Mouse (Mus musculus) left cerebral cortex, adult 8-10 months (tissue): Measurements from ENCODE around the gene Shisa9. TPM values are rescaled to one million over a fixed set of nuclear protein-coding genes. Genes with fewer than 3 reads are reported as not detected.
"Not testable (repeated sequence)": the region's sequence is repeated elsewhere in the genome, so short reads cannot be mapped to it uniquely, and the experiment has no call there.

ENCODE experiments used
- DNase-seq, 2 experiments: peaks; one replicate each; pipeline ENCODE4 v3.0.0; 2022; ENCODE audit warnings: low spot score in 2 of 2
- total RNA-seq, 4 experiments: library from RNA; stranded (reverse); gene quantifications; 2 replicates each; pipeline ENCODE4 v1.2.4; 2022

Gene Shisa9
- 10 to 100 TPM; 53.1 to 61.3 (median 57.4) TPM for total RNA-seq

DNA sequence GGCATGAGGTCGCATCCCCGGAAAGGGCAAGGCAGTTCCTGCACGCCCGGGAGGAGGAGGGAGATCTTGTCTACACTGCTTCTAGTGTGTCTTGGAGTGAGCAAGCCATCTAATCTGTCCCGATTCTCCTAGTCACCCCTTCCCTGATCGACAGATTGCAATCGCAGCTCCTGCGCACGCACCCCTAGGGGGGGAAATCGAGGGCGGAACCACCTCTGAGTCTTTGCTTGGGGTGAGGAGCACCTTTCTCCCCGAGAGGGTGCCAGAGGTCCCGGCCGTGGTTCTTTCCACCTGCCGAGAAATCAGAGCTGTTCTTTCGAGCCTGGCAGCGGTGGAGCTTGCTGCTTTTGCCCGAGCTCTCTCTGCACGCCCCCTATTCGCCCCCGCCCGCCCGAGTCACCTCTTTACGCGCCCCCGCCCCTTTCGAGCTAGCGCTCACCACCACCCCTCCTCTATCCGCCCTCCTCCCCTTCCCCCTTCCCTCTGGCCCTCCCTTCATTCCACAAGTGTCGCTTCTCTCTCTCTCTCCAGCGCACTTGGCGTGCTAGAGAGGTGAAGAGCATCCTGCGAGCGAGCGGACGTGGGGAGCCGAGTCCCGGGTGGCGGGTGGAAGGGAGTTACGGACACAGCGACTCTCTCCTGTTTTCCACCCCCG, at the start of gene Shisa9:
Gene Shisa9, plus strand, starts transcription at position 498 of the 655 bp plus-strand sequence.
- peak in 1 of 2 experiments; percentile 36 for DNase-seq

DNA sequence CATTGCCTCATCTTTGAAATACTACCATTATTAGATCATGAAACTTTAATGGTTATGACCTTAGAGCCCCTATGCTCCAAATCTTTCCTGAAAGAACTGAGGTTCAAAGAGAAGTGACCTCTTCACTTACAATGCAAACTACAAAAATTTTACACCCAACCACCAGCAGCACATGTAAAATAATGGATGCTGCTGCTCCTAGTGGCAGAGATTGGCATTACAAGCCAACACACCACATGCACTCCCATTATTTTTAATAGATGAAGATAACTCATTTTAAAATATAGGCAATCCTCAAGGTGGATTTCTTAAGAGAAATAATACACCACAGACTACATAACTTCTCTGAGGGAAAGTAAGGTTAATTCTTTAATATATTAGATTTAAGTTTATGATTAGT, 43.4 kb upstream of the Shisa9 start:
- DNase-seq = peak in 1 of 2 experiments; percentile 23

DNA sequence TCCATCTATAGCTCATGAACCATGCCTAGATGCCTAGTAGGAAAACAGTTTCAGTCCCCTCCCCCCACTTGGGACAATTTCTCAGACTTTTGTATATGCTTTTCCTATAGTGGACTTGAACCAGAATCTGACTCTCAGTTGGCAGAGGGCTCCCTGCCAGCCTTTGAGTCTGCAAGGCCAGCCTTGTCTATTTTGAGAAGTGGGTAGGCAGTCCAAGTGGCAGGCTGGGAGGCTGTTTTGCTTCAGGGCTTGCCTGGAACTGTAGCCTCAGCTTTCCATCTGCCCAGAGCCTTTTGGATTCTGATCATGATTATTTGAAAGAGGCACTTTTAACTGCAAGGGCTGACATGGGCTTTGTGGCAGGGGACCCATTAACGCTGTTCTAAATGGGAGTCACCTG, 23.2 kb upstream of the Shisa9 start:
- peak in 1 of 2 experiments; percentile 49 for DNase-seq

DNA sequence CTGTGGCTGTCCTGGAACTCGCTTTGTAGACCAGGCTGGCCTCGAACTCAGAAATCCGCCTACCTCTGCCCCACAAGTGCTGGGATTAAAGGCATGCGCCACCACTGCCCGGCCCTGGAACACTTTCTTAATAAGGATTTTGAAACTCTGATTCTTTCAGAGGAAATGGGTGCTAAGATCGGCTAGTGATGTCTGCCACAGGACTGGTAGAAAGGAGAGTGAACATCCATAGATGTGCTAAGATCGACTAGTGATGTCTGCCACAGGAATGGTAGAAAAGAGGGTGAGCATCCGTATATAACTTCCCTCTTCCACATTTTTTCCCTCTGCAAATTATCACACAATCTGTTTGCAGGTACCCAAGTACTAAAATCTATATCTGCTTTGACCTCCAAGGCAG, 17.9 kb upstream of the Shisa9 start:
- DNase-seq = no peak

DNA sequence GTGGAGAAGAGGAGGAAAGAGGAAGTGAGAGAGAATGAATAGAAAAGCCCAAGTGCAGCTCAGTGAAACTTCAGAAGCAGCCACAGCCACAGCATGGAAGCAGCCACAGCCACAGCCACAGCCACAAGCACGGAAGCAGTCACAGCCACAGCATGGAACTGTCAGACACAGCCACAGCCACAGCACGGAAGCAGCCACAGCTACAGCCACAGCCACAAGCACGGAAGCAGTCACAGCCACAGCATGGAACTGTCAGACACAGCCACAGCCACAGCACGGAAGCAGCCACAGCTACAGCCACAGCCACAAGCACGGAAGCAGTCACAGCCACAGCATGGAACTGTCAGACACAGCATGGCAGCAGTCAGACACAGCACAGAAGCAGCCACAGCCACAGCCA, 17.1 kb upstream of the Shisa9 start:
- not testable (repeated sequence) for DNase-seq

DNA sequence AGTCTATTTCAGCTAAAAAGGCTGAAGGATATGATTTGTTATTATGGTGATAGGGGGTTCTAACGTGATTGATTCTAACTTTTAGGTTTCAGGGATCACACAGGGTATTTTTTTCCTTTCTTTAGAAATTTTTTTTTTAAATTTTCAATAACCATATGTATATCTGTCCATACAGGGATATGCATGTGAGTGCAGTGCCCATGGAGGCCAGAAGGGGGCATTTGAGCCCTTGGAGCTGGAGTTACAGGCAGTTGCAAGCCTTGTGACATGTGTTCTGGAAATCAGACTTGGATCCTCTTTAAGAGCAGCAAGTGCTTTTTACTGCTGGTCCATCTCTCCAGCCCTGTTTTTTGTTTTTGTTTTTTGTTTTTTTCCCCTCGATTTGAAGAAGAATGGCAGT, 16.3 kb upstream of the Shisa9 start:
- no peak for DNase-seq

DNA sequence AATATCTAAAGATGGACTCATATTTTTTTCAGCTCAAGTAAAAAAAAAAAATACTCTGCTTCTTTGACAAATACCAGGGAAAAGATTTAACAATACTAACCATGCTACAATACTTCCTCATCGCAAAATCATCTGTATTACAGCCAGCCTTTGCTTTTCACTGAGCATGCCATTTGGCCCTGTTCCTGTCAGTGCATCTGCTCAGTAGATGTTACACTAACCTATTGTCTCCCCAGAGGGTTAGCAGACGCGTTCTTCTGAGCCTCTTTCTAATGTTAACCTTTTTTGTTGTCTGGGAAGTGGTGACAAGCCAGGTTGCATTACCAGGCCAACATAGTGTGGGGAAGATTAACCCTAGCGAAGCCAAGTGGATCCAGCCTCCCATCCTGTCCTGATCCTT, 10.2 kb upstream of the Shisa9 start:
- no peak for DNase-seq

DNA sequence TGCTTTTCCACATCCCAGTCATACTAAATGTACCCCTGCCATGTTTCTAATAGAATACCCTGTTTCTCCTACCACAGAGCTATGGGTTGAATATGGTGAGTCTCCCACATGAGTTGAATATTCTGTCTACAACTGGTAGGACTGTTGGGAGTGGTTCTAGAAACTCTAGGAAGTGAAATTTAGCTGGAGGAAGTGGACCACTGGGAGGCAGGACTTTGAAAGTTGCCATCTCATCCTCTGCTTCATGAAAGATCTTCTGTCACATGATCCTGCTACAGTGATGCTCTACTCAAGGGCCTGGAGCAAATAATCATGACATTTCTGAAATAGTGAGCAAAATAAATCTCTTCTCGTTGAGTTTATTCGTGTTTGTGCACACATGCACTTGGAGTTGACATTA, 7.2 kb upstream of the Shisa9 start:
- no peak for DNase-seq

DNA sequence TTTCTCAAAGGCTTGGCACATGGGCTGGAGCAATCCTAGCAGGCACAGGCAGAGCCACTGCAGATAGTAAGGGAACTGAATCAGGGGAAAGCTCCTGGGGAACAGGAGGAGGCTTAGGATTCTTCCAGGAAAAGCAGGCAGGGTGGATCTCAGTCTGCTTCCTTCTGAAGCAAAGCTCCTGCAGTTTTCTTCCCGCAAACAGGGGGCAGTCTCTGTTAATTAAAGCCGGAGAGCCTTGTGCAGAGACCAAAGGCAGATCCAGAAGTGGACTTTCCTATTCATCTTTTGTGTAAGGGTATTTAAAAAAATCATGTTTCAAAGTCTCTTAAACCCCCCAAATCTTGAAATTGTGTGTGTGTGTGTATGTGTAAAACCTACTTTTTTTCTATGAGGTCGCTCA, 3.1 kb upstream of the Shisa9 start:
- DNase-seq = peak in 1 of 2 experiments; percentile 31

DNA sequence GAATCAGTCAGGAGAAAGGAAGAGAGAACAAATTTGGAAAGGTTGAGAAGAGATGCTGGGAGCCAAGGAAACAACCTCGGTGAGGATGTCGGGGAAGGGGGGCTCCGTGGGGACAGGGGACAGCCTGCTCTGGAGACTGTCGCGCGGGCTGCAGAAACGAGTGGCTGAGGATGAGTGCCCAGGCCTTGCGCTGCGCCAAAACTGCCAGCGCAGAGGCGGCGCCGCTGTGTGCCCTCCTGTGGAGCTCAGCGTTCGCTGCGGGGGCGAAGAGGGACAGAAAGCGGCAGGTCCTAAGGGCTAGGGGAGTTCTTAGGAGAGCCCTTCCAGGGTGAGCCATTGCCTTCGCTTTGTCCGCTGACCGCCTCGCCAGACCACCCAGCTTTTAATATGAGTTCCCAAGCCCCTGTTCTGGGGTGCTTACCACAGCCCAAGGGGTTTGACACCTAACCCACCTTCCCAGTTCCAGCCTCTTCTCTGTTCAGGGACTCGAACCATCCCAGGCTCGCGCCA, 752 bp upstream of the Shisa9 start:
- DNase-seq = peak in 1 of 2 experiments; percentile 38

DNA sequence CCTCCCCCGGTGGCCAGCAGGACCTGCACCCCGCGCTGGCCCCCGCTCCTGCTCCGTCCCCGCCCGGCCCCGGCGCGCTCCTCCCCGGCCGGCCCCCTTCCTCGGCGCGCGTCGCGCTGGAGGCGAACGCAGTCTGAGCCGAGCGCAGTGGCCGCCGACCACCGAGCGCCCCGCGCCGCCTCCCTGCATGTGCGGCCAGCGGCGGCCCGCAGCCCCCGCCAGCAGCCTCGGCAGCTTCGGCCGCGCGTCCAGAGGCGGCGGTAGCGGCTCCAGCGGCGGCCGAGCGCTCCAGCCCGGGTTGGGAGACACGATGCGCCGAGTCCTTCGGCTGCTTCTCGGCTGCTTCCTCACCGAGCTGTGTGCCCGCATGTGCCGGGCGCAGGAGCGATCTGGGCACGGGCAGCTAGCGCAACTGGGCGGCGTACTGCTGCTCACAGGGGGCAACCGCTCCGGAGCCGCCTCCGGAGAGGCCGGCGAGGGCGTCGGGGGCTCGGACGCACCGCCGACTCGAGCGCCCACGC, 418 bp downstream of the Shisa9 start:
- DNase-seq = peak in 1 of 2 experiments; percentile 22

DNA sequence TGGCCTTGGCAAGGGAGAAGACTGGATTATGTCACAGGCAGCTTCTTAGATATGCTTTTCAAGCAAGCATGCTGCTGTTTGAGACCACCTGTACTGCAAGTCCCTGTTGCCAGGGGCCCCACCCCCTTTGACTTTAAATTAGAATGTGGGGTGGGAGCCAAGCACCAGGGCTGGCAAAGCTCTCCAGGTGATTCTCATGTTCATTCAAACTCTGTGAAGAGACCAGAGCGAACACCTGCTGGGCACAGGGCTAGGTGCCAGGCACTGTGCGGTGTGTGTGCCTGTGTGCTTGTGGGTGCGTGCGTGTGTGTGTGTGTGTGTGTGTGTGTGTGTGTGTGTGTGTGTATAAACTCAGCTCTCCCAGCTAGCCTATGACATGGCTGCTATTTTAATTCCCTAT, 3.1 kb downstream of the Shisa9 start:
- peak in 1 of 2 experiments; percentile 22 for DNase-seq

DNA sequence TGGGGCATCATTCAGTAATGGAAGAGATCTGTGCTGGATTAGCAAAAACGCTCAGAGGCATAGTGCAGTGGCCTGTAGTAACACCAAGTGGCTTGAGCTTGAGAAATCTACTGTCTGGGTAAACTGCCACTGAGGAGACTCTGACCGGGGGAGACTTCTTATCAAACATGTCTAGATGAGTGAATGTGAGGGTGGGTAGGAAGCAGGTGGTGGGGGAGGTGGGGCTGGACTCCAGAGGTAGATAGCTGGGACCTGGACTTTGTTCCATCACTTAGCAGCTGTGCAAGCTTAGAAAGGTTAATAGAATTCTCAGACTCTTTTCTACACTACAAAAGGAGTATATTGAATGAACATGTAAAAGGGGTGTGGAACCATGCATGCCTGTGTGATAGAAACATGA, 21.3 kb downstream of the Shisa9 start:
- no peak for DNase-seq

DNA sequence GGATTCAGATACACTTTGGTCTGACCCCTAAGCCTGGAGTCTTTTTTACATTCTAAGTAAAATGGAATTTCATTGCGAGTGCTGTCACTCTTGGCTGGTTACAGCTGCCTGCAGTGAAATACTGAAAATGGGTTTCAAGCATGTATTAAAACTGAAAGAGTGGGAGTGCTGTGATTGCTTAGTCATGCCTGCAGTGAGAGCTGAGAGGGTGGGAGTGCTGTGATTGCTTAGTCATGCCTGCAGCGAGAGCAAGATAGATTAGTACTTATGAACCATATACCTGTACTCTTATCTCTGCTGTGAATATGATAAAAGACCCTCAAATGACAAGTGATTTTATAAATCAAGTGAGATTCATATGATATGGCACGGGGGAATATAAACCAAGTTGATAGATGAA, 26.2 kb downstream of the Shisa9 start:
- no peak for DNase-seq

DNA sequence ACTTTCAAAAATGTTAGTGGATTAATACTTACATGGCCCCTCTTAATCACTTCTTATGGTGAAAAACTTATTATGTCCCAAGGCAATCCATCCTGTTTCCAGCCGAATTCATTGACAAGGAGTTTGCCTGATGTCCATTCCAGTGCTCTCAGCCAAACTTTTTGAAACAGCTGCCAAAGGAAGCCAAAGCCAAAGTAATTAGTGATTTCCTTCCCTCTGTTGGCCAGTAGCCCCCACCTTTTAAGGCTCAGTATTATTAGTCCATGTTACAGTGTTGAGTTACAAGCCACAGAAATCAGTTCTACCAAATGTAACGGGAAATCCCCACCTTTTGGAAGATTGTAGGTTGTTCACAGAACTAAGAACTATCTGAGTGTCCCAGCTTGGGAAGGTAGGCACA, 28.8 kb downstream of the Shisa9 start:
- DNase-seq = no peak

DNA sequence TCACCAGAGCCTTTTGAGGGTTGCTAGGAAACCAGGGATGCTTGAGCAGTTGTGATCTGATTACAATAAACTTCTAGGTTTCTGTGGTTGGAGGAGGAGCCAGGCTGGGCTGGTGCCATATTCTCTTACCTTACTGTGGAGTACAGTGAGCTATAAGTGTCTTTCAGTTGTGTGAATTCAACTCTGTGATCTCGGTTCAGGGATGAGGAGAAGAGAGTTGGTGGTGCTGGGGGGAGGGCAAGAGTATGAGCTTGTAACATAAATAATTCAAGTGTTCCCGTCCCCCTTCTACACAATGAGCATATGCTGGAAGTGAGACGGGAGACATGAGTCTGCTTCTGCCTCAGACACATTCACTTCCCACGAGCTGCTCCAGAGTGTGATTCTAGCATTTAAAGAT, 30.6 kb downstream of the Shisa9 start:
- DNase-seq = peak; percentile 18 to 79

DNA sequence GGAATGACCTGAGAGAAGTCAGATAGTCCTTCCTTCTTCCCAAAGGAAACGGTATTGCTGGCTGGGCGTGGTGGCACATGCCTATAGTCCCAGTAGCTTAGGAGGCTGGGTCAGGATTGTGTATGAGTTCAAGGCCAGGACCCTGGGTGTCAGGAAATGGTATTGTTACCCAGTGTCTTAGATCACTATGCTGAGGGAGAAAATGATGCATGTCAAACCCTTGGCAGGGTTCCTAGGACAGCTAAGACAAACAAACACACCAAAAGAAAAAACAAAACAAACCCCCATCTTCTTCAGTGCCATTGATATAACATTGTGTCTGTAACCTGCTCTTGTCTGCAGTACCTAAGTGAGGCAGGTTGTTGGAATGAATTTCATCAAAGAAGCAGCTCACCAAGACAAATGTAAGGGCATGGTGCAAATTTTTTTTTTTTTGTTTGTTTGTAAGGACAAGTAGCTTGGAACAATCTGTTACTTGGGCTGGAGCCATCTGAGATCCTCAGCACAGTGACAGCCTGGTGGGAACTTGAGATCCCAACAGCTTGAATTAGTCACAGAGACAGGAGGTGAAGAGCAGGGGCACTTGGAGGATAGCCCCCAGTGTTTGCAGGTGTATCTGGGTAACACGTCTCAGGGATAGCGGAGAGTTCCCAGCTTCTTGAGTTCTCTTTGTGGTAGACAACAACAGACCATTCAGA, 34.2 kb downstream of the Shisa9 start:
- DNase-seq = no peak

DNA sequence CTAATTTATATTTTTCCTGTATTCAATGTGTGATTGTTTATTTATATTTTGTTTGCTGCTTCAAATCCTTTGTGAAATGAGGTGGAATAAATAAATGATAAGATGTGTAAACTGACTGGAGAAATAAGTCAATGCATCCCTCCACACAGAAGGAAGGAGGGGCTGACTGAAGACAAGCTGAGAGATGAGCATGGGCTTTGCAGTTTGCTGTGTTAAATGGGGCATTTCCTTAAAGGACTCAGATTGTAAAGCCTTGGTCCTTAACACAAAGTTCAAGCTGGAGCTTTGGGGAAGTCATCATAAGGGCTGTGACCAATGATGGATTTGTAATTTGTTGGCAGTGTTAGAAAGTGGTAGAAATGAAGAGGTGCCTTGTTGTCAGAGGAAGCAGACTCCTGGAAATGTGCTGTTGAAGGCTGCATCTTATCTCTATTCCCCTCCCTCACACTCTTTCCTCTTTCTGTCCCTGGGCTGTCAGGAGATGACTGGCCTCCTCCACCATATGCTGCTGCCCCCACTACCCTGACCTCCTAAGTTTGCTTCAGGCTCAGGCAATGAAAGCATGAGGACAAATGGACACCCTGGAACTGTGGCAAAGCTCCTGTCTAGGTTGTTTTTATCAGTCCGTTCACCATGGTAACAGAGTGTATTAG, 36.3 kb downstream of the Shisa9 start:
- no peak for DNase-seq

DNA sequence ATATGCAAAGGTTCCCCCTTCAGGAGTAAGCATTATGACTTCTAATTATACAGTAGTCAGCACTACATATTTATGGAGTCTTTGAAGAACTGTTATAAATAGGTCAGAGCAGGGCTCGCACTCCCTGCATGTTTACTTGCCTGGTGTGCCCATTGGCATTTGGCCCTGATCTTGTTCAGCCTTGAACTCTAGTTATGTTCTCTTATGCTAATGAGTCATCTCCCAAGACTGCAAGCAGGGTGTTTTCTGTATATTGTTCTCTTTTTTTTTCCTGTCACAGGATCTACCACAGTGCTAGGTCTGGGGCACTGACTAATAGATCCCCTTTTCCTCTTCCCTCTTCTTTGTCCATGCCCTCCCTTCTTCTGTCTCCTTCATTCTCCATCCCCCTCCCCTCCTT, 48.5 kb downstream of the Shisa9 start:
- no peak for DNase-seq

DNA sequence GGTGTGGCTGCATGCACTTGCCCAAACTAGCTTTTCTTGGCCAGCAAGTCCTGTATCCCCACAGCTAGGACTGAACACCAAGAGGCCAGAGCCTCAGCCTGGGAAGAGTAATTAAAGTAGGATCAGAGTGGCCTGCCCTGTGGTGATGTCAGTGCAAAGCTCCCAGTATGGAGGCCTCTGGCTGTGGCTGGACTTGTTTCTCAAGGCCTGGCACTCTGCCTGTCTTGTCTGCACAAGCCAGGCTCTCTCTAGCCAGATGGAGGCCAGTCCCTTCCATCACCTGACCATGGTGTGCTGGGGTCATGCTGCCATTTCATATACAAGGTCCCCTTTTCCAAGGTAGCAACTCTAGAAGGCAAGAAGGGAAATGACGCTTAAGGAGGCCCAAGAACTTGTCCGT, 51.0 kb downstream of the Shisa9 start:
- DNase-seq = no peak

DNA sequence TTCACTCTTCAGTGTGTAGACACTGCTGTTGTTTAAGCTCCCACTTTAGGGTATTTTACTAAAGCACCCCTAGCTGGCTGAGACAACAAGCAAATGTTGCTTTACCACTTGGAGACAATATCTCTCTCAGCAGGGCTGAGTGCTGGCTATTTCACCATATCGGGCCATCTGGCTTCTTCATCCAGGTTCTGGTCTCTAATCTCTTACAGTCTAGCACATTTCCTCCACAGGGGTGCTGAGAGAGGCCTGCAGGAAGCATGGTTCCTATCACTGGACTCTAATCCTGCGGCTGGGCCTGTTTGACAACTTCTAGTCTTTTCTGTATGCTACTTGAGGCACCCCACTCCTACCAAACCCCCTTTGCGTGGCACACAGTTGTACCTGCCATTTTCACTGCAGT, 51.7 kb downstream of the Shisa9 start:
- DNase-seq = no peak

DNA sequence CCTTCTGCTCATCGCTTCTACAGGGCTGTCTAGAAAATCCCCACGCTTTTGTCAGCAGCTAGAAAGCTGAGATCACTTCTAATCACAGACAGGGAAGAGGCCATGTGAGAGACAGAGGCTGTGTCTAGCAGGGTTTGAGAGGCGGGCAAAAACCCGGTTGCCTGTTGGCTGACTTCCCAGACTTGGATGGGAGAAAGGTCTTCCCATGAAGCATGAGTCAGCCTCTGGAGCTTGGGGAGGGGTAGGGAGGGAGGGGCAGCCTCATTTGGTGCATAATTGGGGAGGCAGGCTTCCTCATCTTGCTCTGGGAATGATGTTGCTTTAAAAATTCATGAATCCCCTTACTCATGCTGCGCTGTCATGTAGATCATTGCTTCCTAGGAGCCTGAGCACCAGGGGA, 57.0 kb downstream of the Shisa9 start:
- DNase-seq = peak; percentile 16 to 58
